Mouse (Mus musculus): ENCODE measurements at regions not wholly inside any gene's neighbourhood (a gene's known extent, or its start where the extent isn't known, plus 50 kb on each side); places are given as distances from the start of the nearest gene placed in this dataset.

- Histone ChIP-seq H3K27me3 (ENCODE audit: control insufficient read depth, insufficient read depth, low read length) (no peaks in the 10 kb centered on the region), H3K9ac (replicated peaks; ENCODE audit: low read depth, low read length) (no peak overlapping the region), H3K4me2 (replicated peaks; ENCODE audit: low read depth, low read length) (no peak overlapping the region), H3K36me3 (ENCODE audit: control insufficient read depth, insufficient read depth, low read length) (no peaks in the 10 kb centered on the region), H3K27ac (ENCODE audit: low read length) (no peak overlapping the region), H3K9me3 (ENCODE audit: control insufficient read depth, low read depth, low read length) (no peaks in the 10 kb centered on the region), H3K4me3 (ENCODE audit: low read depth, low read length) (no peak overlapping the region), H3K4me1 (ENCODE audit: control insufficient read depth, insufficient read depth, low read length) (no peaks in the 10 kb centered on the region)
- no peak for ATAC-seq (ENCODE audit: insufficient number of reproducible peaks, insufficient read depth, low FRiP score, low read depth)
- WGBS: 95% methylated on average over 1 of the region's 1 CpGs
Observed at GRCm38 (mm10) chr3:100401080-100401479, 88.0 kb downstream of the Tent5c start.

GRCm38 (mm10) chr3:100397491-100397890, 91.6 kb downstream of the Tent5c start:
- Histone ChIP-seq H3K27ac (ENCODE audit: low read length) (no peak overlapping the region), H3K4me2 (replicated peaks; ENCODE audit: low read depth, low read length) (no peak overlapping the region), H3K4me3 (ENCODE audit: low read depth, low read length) (no peak overlapping the region), H3K9ac (replicated peaks; ENCODE audit: low read depth, low read length) (no peak overlapping the region), H3K27me3 (ENCODE audit: control insufficient read depth, insufficient read depth, low read length) (no peaks in the 10 kb centered on the region), H3K9me3 (ENCODE audit: control insufficient read depth, low read depth, low read length) (no peaks in the 10 kb centered on the region), H3K36me3 (ENCODE audit: control insufficient read depth, insufficient read depth, low read length) (no peaks in the 10 kb centered on the region), H3K4me1 (ENCODE audit: control insufficient read depth, insufficient read depth, low read length) (peaks cover 6% of the 10 kb centered on the region; the same call in 1 of the 2 replicates)
- 92% methylated on average over 3 of the region's 3 CpGs for WGBS
- no peak for ATAC-seq (ENCODE audit: insufficient number of reproducible peaks, insufficient read depth, low FRiP score, low read depth)

- no peak overlapping the region for H3K9ac ChIP-seq (replicated peaks; ENCODE audit: low read depth, low read length)
- WGBS: 46% methylated on average over 9 of the region's 9 CpGs
- ATAC-seq (ENCODE audit: insufficient number of reproducible peaks, insufficient read depth, low FRiP score, low read depth): no peak
- H3K4me2 ChIP-seq (replicated peaks; ENCODE audit: low read depth, low read length): no peak overlapping the region
- H3K27me3 ChIP-seq (ENCODE audit: control insufficient read depth, insufficient read depth, low read length): no peaks in the 10 kb centered on the region
- no peak overlapping the region for H3K4me3 ChIP-seq (ENCODE audit: low read depth, low read length)
- H3K27ac ChIP-seq (ENCODE audit: low read length): no peak overlapping the region
- no peaks in the 10 kb centered on the region for H3K36me3 ChIP-seq (ENCODE audit: control insufficient read depth, insufficient read depth, low read length)
- no peaks in the 10 kb centered on the region for H3K9me3 ChIP-seq (ENCODE audit: control insufficient read depth, low read depth, low read length)
- H3K4me1 ChIP-seq (ENCODE audit: control insufficient read depth, insufficient read depth, low read length): peaks cover 6% of the 10 kb centered on the region; the same call in 1 of the 2 replicates
Observed at GRCm38 (mm10) chr3:100394911-100395604, 94.1 kb downstream of the Tent5c start.

GRCm38 (mm10) chr3:100393956-100394355, 95.2 kb downstream of the Tent5c start:
- H3K4me2 ChIP-seq (replicated peaks; ENCODE audit: low read depth, low read length): no peak overlapping the region
- no peaks in the 10 kb centered on the region for H3K9me3 ChIP-seq (ENCODE audit: control insufficient read depth, low read depth, low read length)
- H3K4me3 ChIP-seq (ENCODE audit: low read depth, low read length): no peak overlapping the region
- H3K27me3 ChIP-seq (ENCODE audit: control insufficient read depth, insufficient read depth, low read length): no peaks in the 10 kb centered on the region
- no peak for ATAC-seq (ENCODE audit: insufficient number of reproducible peaks, insufficient read depth, low FRiP score, low read depth)
- H3K4me1 ChIP-seq (ENCODE audit: control insufficient read depth, insufficient read depth, low read length): peaks cover 6% of the 10 kb centered on the region; the same call in 1 of the 2 replicates
- WGBS: 77% methylated on average over 1 of the region's 1 CpGs
- no peak overlapping the region for H3K9ac ChIP-seq (replicated peaks; ENCODE audit: low read depth, low read length)
- H3K27ac ChIP-seq (ENCODE audit: low read length): no peak overlapping the region
- no peaks in the 10 kb centered on the region for H3K36me3 ChIP-seq (ENCODE audit: control insufficient read depth, insufficient read depth, low read length)

GRCm38 (mm10) chr3:100382181-100382580, 106.9 kb downstream of the Tent5c start:
- H3K9ac ChIP-seq (replicated peaks; ENCODE audit: low read depth, low read length): no peak overlapping the region
- ATAC-seq (ENCODE audit: insufficient number of reproducible peaks, insufficient read depth, low FRiP score, low read depth): no peak
- H3K4me1 ChIP-seq (ENCODE audit: control insufficient read depth, insufficient read depth, low read length): no peaks in the 10 kb centered on the region
- no peak overlapping the region for H3K4me3 ChIP-seq (ENCODE audit: low read depth, low read length)
- H3K27me3 ChIP-seq (ENCODE audit: control insufficient read depth, insufficient read depth, low read length): no peaks in the 10 kb centered on the region
- no peak overlapping the region for H3K4me2 ChIP-seq (replicated peaks; ENCODE audit: low read depth, low read length)
- 58% methylated on average over 1 of the region's 1 CpGs for WGBS
- no peaks in the 10 kb centered on the region for H3K36me3 ChIP-seq (ENCODE audit: control insufficient read depth, insufficient read depth, low read length)
- no peaks in the 10 kb centered on the region for H3K9me3 ChIP-seq (ENCODE audit: control insufficient read depth, low read depth, low read length)
- H3K27ac ChIP-seq (ENCODE audit: low read length): no peak overlapping the region

DNA sequence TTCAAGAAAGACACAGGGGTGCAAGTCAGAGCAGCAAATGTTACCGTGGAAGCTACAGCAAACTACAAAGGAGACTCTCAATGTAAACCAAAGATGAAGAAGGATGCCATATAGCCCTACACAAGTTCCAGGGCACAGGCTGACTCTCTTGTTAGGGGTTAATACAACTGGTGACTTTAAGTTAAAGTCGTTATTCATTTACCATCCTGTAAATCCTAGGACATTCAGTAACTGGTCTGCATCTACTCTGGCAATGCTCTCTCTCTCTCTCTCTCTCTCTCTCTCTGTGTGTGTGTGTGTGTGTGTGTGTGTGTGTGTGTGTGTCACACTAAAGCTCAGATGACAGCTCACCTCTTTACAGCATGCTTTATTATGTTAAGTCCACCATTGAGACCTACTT, 107.8 kb downstream of the Tent5c start:
- no peak for ATAC-seq (ENCODE audit: insufficient number of reproducible peaks, insufficient read depth, low FRiP score, low read depth)
- Histone ChIP-seq H3K9ac (replicated peaks; ENCODE audit: low read depth, low read length) (no peak overlapping the region), H3K27ac (ENCODE audit: low read length) (no peak overlapping the region), H3K4me2 (replicated peaks; ENCODE audit: low read depth, low read length) (no peak overlapping the region), H3K4me3 (ENCODE audit: low read depth, low read length) (no peak overlapping the region), H3K9me3 (ENCODE audit: control insufficient read depth, low read depth, low read length) (no peaks in the 10 kb centered on the region), H3K27me3 (ENCODE audit: control insufficient read depth, insufficient read depth, low read length) (no peaks in the 10 kb centered on the region), H3K4me1 (ENCODE audit: control insufficient read depth, insufficient read depth, low read length) (no peaks in the 10 kb centered on the region), H3K36me3 (ENCODE audit: control insufficient read depth, insufficient read depth, low read length) (no peaks in the 10 kb centered on the region)
- WGBS: 73% methylated on average over 2 of the region's 2 CpGs

- WGBS: 40% methylated on average over 1 of the region's 1 CpGs
- Histone ChIP-seq H3K4me3 (ENCODE audit: low read depth, low read length) (no peak overlapping the region), H3K9me3 (ENCODE audit: control insufficient read depth, low read depth, low read length) (no peaks in the 10 kb centered on the region), H3K4me2 (replicated peaks; ENCODE audit: low read depth, low read length) (no peak overlapping the region), H3K27ac (ENCODE audit: low read length) (no peak overlapping the region), H3K4me1 (ENCODE audit: control insufficient read depth, insufficient read depth, low read length) (no peaks in the 10 kb centered on the region), H3K27me3 (ENCODE audit: control insufficient read depth, insufficient read depth, low read length) (no peaks in the 10 kb centered on the region), H3K36me3 (ENCODE audit: control insufficient read depth, insufficient read depth, low read length) (no peaks in the 10 kb centered on the region), H3K9ac (replicated peaks; ENCODE audit: low read depth, low read length) (no peak overlapping the region)
- no peak for ATAC-seq (ENCODE audit: insufficient number of reproducible peaks, insufficient read depth, low FRiP score, low read depth)
Observed at GRCm38 (mm10) chr3:100376162-100376561, 113.0 kb downstream of the Tent5c start.

DNA sequence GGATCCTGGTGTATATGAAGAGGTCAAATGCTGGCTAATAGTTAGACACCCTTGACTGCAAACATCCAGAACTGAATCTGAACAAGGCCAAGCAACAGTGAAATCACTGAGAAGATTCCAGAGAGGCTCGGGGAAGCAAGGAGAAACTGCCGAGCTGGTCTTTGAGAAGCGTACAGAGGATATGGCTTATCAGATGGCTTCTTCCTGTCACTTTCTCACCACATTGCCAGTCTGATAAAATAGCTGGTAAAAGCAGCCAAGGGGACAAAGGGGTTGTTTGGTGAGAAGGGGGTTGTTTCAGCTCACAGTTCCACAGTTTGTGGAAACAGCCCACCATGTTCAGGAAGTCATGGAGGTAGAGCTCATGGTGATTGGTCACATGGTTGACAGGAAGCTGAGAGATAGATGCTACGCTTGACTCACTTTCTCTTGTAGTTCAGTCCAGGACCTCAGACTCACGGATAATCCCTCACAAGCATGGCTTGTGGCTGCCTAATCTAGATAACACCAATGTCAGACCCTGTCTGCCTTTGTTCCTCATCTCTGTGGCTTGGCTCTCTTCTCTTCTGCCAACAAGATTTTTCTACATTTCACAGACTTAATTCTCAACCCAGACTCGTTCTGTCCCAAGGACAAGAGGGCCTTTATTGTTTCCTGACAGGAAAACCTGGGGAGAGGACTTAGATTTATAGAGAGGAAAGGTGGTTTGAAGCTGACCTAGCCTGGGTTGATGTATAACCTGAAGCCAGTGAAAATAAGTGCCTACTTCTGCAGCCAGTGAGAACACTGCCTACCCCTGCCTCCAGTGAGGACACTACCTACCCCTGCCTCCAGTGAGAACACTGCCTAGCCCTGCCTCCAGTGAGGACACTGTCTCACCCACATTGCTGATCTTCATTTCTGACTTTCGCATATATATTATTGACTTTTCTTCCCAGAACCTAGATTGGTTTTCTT, 122.0 kb downstream of the Tent5c start:
- Histone ChIP-seq H3K27ac (ENCODE audit: low read length) (no peak overlapping the region), H3K9ac (replicated peaks; ENCODE audit: low read depth, low read length) (no peak overlapping the region), H3K27me3 (ENCODE audit: control insufficient read depth, insufficient read depth, low read length) (no peaks in the 10 kb centered on the region), H3K9me3 (ENCODE audit: control insufficient read depth, low read depth, low read length) (no peaks in the 10 kb centered on the region), H3K4me1 (ENCODE audit: control insufficient read depth, insufficient read depth, low read length) (0 out of 2 replicates have a peak, but pooled peaks cover 5% of the 10 kb centered on the region), H3K4me3 (ENCODE audit: low read depth, low read length) (no peak overlapping the region), H3K4me2 (replicated peaks; ENCODE audit: low read depth, low read length) (no peak overlapping the region), H3K36me3 (ENCODE audit: control insufficient read depth, insufficient read depth, low read length) (no peaks in the 10 kb centered on the region)
- ATAC-seq (ENCODE audit: insufficient number of reproducible peaks, insufficient read depth, low FRiP score, low read depth): no peak
- 72% methylated on average over 7 of the region's 7 CpGs for WGBS

Data from stomach, embryonic 14.5 days (tissue).